Mouse (Mus musculus) midbrain, embryonic 15.5 days (tissue): ENCODE measurements at regions not wholly inside any gene's neighbourhood (a gene's known extent, or its start where the extent isn't known, plus 50 kb on each side); places are given as distances from the start of the nearest gene placed in this dataset.

ENCODE experiments used
- ATAC-seq: fragments of 200-750 bp; cut with Nextera tagmentation; replicated peaks from 2 replicates; pipeline ENCODE4 v1.8.0; 2017; ENCODE audit warnings: moderate TSS enrichment
- H3K27ac ChIP-seq: fragments of 300-500 bp; sonication (generic); 2 replicates; pipeline ENCODE4 v1.5.1; 2015; ENCODE audit warnings: mild to moderate bottlenecking, inconsistent platforms
- H3K27me3 ChIP-seq: fragments of 300-500 bp; sonication (generic); replicated peaks from 2 replicates; pipeline ENCODE4 v1.6.1; 2015; ENCODE audit warnings: inconsistent platforms
- H3K36me3 ChIP-seq: fragments of 300-500 bp; sonication (generic); replicated peaks from 2 replicates; pipeline ENCODE4 v1.6.1; 2015; ENCODE audit warnings: inconsistent platforms
- H3K4me1 ChIP-seq: fragments of 300-500 bp; sonication (generic); 2 replicates; pipeline ENCODE4 v1.6.1; 2015; ENCODE audit warnings: inconsistent platforms
- H3K4me2 ChIP-seq: fragments of 300-500 bp; sonication (generic); 2 replicates; pipeline ENCODE4 v1.6.1; 2015; ENCODE audit warnings: inconsistent platforms, mild to moderate bottlenecking, moderate library complexity
- H3K4me3 ChIP-seq: fragments of 300-500 bp; sonication (generic); 2 replicates; pipeline ENCODE4 v1.5.1; 2015; ENCODE audit warnings: mild to moderate bottlenecking, inconsistent platforms
- H3K9ac ChIP-seq: fragments of 300-500 bp; sonication (generic); 2 replicates; pipeline ENCODE4 v1.6.1; 2015; ENCODE audit warnings: mild to moderate bottlenecking, inconsistent platforms
- H3K9me3 ChIP-seq: fragments of 300-500 bp; sonication (generic); 2 replicates; pipeline ENCODE4 v1.6.1; 2016; ENCODE audit warnings: inconsistent platforms
- WGBS: fragments of 180-500 bp; shearing (Covaris S2); methylation state at CpG from one replicate; pipeline ENCODE4 v1.1.7; 2015; ENCODE audit warnings: mixed read lengths; 5-methylcytosine and 5-hydroxymethylcytosine counted together

GRCm38 (mm10) chr2:160048286-160048685 lies 285.7 kb downstream of the Gm826 start:
- 92% methylated on average over 9 of the region's 9 CpGs for WGBS
- no peak overlapping the region for H3K4me2 ChIP-seq

GRCm38 (mm10) chr2:160046881-160047543 lies 286.9 kb downstream of the Gm826 start:
- Histone ChIP-seq H3K4me2 (no peak overlapping the region), H3K4me3 (no peak overlapping the region), H3K27ac (no peak overlapping the region), H3K27me3 (no peaks in the 10 kb centered on the region), H3K36me3 (no peaks in the 10 kb centered on the region), H3K9me3 (no peaks in the 10 kb centered on the region), H3K9ac (no peak overlapping the region), H3K4me1 (peaks cover 7% of the 10 kb centered on the region; the same call in 1 of the 2 replicates)
- 0 out of 2 replicates have a peak, but pooled peaks have one; percentile 58 for ATAC-seq
- 26% methylated on average over 7 of the region's 7 CpGs for WGBS

More at GRCm38 (mm10) chr2:160048286-160048685, 285.7 kb downstream of the Gm826 start:
- no peak overlapping the region for H3K9ac ChIP-seq
- H3K9me3 ChIP-seq = no peaks in the 10 kb centered on the region
- peaks cover 7% of the 10 kb centered on the region; the same call in 1 of the 2 replicates for H3K4me1 ChIP-seq
- no peak for ATAC-seq
- no peak overlapping the region for H3K4me3 ChIP-seq
- no peaks in the 10 kb centered on the region for H3K27me3 ChIP-seq
- no peak overlapping the region for H3K27ac ChIP-seq
- no peaks in the 10 kb centered on the region for H3K36me3 ChIP-seq

- Histone ChIP-seq H3K36me3 (no peaks in the 10 kb centered on the region), H3K9me3 (no peaks in the 10 kb centered on the region), H3K4me1 (peaks cover 7% of the 10 kb centered on the region; the same call in 1 of the 2 replicates), H3K9ac (no peak overlapping the region), H3K27ac (no peak overlapping the region), H3K27me3 (no peaks in the 10 kb centered on the region), H3K4me2 (no peak overlapping the region), H3K4me3 (no peak overlapping the region)
- 80% methylated on average over 4 of the region's 4 CpGs for WGBS
- no peak for ATAC-seq
Measured at GRCm38 (mm10) chr2:160044591-160044990, 289.4 kb downstream of the Gm826 start.

GRCm38 (mm10) chr2:160044184-160044583 lies 289.8 kb downstream of the Gm826 start:
- H3K9ac ChIP-seq = no peak overlapping the region
- no peak overlapping the region for H3K4me2 ChIP-seq
- no peak for ATAC-seq
- H3K4me3 ChIP-seq = no peak overlapping the region
- peaks cover 7% of the 10 kb centered on the region; the same call in 1 of the 2 replicates for H3K4me1 ChIP-seq
- no peak overlapping the region for H3K27ac ChIP-seq
- H3K9me3 ChIP-seq = no peaks in the 10 kb centered on the region
- no peaks in the 10 kb centered on the region for H3K36me3 ChIP-seq
- no peaks in the 10 kb centered on the region for H3K27me3 ChIP-seq
- 94% methylated on average over 2 of the region's 2 CpGs for WGBS

GRCm38 (mm10) chr2:160029432-160029831 lies 304.5 kb downstream of the Gm826 start:
- 85% methylated on average over 1 of the region's 1 CpGs for WGBS
- no peaks in the 10 kb centered on the region for H3K4me1 ChIP-seq
- no peak for ATAC-seq
- H3K27me3 ChIP-seq = no peaks in the 10 kb centered on the region
- H3K36me3 ChIP-seq = no peaks in the 10 kb centered on the region
- H3K9ac ChIP-seq = no peak overlapping the region
- H3K27ac ChIP-seq = no peak overlapping the region
- no peaks in the 10 kb centered on the region for H3K9me3 ChIP-seq
- no peak overlapping the region for H3K4me2 ChIP-seq
- H3K4me3 ChIP-seq = no peak overlapping the region

- Histone ChIP-seq H3K9me3 (no peaks in the 10 kb centered on the region), H3K9ac (no peak overlapping the region), H3K36me3 (no peaks in the 10 kb centered on the region), H3K4me3 (no peak overlapping the region), H3K4me1 (no peaks in the 10 kb centered on the region), H3K4me2 (no peak overlapping the region), H3K27ac (no peak overlapping the region), H3K27me3 (no peaks in the 10 kb centered on the region)
- WGBS = 78% methylated on average over 2 of the region's 2 CpGs
- ATAC-seq = no peak
Measured at GRCm38 (mm10) chr2:160028459-160028858, 305.5 kb downstream of the Gm826 start.

- no peaks in the 10 kb centered on the region for H3K9me3 ChIP-seq
- no peak overlapping the region for H3K4me2 ChIP-seq
- no peak overlapping the region for H3K27ac ChIP-seq
- H3K9ac ChIP-seq = no peak overlapping the region
- no peaks in the 10 kb centered on the region for H3K4me1 ChIP-seq
- no peak for ATAC-seq
- no peaks in the 10 kb centered on the region for H3K27me3 ChIP-seq
- 76% methylated on average over 3 of the region's 3 CpGs for WGBS
- H3K4me3 ChIP-seq = no peak overlapping the region
- H3K36me3 ChIP-seq = no peaks in the 10 kb centered on the region
Measured at GRCm38 (mm10) chr2:160025911-160026310, 308.1 kb downstream of the Gm826 start.

- H3K27ac ChIP-seq = no peak overlapping the region
- H3K4me2 ChIP-seq = no peak overlapping the region
- H3K9me3 ChIP-seq = no peaks in the 10 kb centered on the region
- H3K4me3 ChIP-seq = no peak overlapping the region
- WGBS = 80% methylated on average over 4 of the region's 4 CpGs
- ATAC-seq = no peak
- no peaks in the 10 kb centered on the region for H3K27me3 ChIP-seq
- H3K4me1 ChIP-seq = peaks cover 6% of the 10 kb centered on the region
- H3K9ac ChIP-seq = no peak overlapping the region
- H3K36me3 ChIP-seq = no peaks in the 10 kb centered on the region
Measured at GRCm38 (mm10) chr2:160021541-160021940, 312.4 kb downstream of the Gm826 start.

- 87% methylated on average over 2 of the region's 2 CpGs for WGBS
- no peak for ATAC-seq
- no peaks in the 10 kb centered on the region for H3K27me3 ChIP-seq
- no peak overlapping the region for H3K4me2 ChIP-seq
- no peak overlapping the region for H3K9ac ChIP-seq
- no peak overlapping the region for H3K27ac ChIP-seq
- H3K36me3 ChIP-seq = no peaks in the 10 kb centered on the region
- no peak overlapping the region for H3K4me3 ChIP-seq
- H3K4me1 ChIP-seq = peaks cover 6% of the 10 kb centered on the region
- H3K9me3 ChIP-seq = no peaks in the 10 kb centered on the region
Measured at GRCm38 (mm10) chr2:160020876-160021275, 313.1 kb downstream of the Gm826 start.

GRCm38 (mm10) chr2:160017020-160017812 lies 316.7 kb downstream of the Gm826 start:
- WGBS = 42% methylated on average over 5 of the region's 5 CpGs
- H3K27ac ChIP-seq = no peak overlapping the region
- H3K9me3 ChIP-seq = no peaks in the 10 kb centered on the region
- H3K4me1 ChIP-seq = peaks cover 6% of the 10 kb centered on the region
- H3K4me3 ChIP-seq = no peak overlapping the region
- no peak overlapping the region for H3K9ac ChIP-seq
- no peak overlapping the region for H3K4me2 ChIP-seq
- H3K27me3 ChIP-seq = no peaks in the 10 kb centered on the region
- ATAC-seq = no peak
- H3K36me3 ChIP-seq = no peaks in the 10 kb centered on the region

- Histone ChIP-seq H3K36me3 (no peaks in the 10 kb centered on the region), H3K9me3 (no peaks in the 10 kb centered on the region), H3K4me2 (no peak overlapping the region), H3K4me3 (no peak overlapping the region), H3K27me3 (no peaks in the 10 kb centered on the region), H3K4me1 (no peaks in the 10 kb centered on the region), H3K9ac (no peak overlapping the region), H3K27ac (no peak overlapping the region)
- WGBS = 86% methylated on average over 6 of the region's 6 CpGs
- ATAC-seq = no peak
Measured at GRCm38 (mm10) chr2:160011421-160011820, 322.5 kb downstream of the Gm826 start.

- Histone ChIP-seq H3K27me3 (no peaks in the 10 kb centered on the region), H3K9me3 (no peaks in the 10 kb centered on the region), H3K4me2 (no peak overlapping the region), H3K4me1 (no peaks in the 10 kb centered on the region), H3K4me3 (no peak overlapping the region), H3K27ac (no peak overlapping the region), H3K36me3 (no peaks in the 10 kb centered on the region), H3K9ac (no peak overlapping the region)
- WGBS = 56% methylated on average over 3 of the region's 3 CpGs
- ATAC-seq = no peak
Measured at GRCm38 (mm10) chr2:160002695-160003094, 331.3 kb downstream of the Gm826 start.
